Mouse (Mus musculus): ENCODE measurements around the gene Zfp988.
"Not testable (repeated sequence)": the region's sequence is repeated elsewhere in the genome, so short reads cannot be mapped to it uniquely, and the experiment has no call there.

- TF ChIP-seq CTCF, POLR2A (IDR thresholded peaks at IDR 0.05; ENCODE audit: extremely low read depth, insufficient read depth, low read length): not testable (repeated sequence)
Measured at GRCm38 (mm10) chr4:147340876-147341275, 35.4 kb downstream of the Zfp988 start.
